Mouse (Mus musculus) ES-Bruce4 (cell line): ENCODE data around the gene Hipk4. TPM values are rescaled to one million over a fixed set of nuclear protein-coding genes. Genes with fewer than 3 reads are reported as not detected.

ENCODE experiments used
- H3K27ac ChIP-seq: 2 replicates; pipeline ENCODE4 v1.5.1; 2012; ENCODE audit warnings: low read length, inconsistent platforms; ENCODE audit not compliant: insufficient read depth
- H3K27me3 ChIP-seq: 2 replicates; pipeline ENCODE4 v1.6.1; 2012; ENCODE audit warnings: mild to moderate bottlenecking, low read length, inconsistent platforms; ENCODE audit not compliant: control insufficient read depth, poor library complexity, insufficient read depth, severe bottlenecking
- H3K36me3 ChIP-seq: 2 replicates; pipeline ENCODE4 v1.6.1; 2012; ENCODE audit warnings: inconsistent platforms, mild to moderate bottlenecking, low read length, moderate library complexity; ENCODE audit not compliant: control insufficient read depth, poor library complexity, insufficient read depth, severe bottlenecking
- H3K4me1 ChIP-seq: one replicate; pipeline ENCODE4 v1.8.1; 2011; ENCODE audit warnings: low read length; ENCODE audit not compliant: control insufficient read depth, insufficient read depth
- H3K4me3 ChIP-seq: 2 replicates; pipeline ENCODE4 v1.5.1; 2011; ENCODE audit warnings: low read depth, mild to moderate bottlenecking, low read length
- H3K9ac ChIP-seq: 2 replicates; pipeline ENCODE4 v1.6.1; 2012; ENCODE audit warnings: low read depth, mild to moderate bottlenecking, inconsistent platforms; ENCODE audit not compliant: poor library complexity, severe bottlenecking
- H3K9me3 ChIP-seq: replicated peaks from 2 replicates; pipeline ENCODE4 v1.6.1; 2012; ENCODE audit warnings: mild to moderate bottlenecking, low read length, inconsistent platforms; ENCODE audit not compliant: control insufficient read depth, poor library complexity, insufficient read depth, severe bottlenecking
- CTCF ChIP-seq: IDR thresholded peaks from one replicate; pipeline ENCODE4 v1.8.1; 2011; ENCODE audit warnings: low read depth, low read length
- EP300 ChIP-seq: IDR thresholded peaks from 2 replicates; pipeline ENCODE4 v1.6.1; 2011; ENCODE audit warnings: low read depth, low read length; ENCODE audit not compliant: insufficient read depth
- POLR2A ChIP-seq: IDR thresholded peaks from one replicate; pipeline ENCODE4 v1.8.1; 2011; ENCODE audit warnings: low read length; ENCODE audit not compliant: insufficient read depth
- polyA plus RNA-seq: library from polyadenylated mRNA; stranded (reverse); fragments of >200 nt; gene quantifications from 2 replicates; pipeline ENCODE4 v1.2.4, GENCODE M21; 2011; ENCODE audit warnings: low read depth; ENCODE audit not compliant: missing spikeins, insufficient read depth, insufficient read length

The Hipk4 gene
- polyA plus RNA-seq, 1 experiment, result 1.5 TPM

GRCm38 (mm10) chr7:27540935-27541334, 17.9 kb downstream of the Hipk4 start:
- TF ChIP-seq CTCF (no peak), POLR2A (no peak), EP300 (no peak)
- Histone ChIP-seq H3K27ac (no peak overlapping the region), H3K4me3 (no peak overlapping the region), H3K4me1 (no peaks in the 10 kb centered on the region), H3K9ac (no peak overlapping the region), H3K27me3 (no peaks in the 10 kb centered on the region), H3K36me3 (peaks cover 3% of the 10 kb centered on the region), H3K9me3 (no peaks in the 10 kb centered on the region)

DNA sequence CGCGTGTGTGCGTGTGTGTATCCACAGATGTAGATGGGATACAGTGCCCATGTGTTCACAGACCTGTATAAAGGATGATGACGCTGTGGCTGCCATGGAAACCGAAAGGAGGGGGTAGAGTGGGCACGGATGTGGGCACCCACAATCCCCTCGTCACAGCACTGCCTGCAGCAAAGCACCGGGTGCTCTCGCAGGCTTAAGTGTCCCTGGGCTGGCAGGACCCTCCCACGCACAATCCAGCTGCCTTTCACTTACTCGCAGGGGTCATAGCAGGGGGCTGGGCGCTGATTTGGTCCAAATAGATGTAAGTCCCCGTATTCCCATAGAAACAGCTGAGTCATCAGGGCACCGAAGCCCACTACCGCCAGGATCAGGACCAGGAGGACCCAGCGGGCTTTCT, 18.4 kb downstream of the Hipk4 start:
- Histone ChIP-seq H3K4me3 (no peak overlapping the region; the same call in 1 of the 2 replicates), H3K9me3 (no peaks in the 10 kb centered on the region), H3K36me3 (no peaks in the 10 kb centered on the region; the same call in 1 of the 2 replicates), H3K27ac (no peak overlapping the region), H3K4me1 (no peaks in the 10 kb centered on the region), H3K27me3 (no peaks in the 10 kb centered on the region), H3K9ac (peak overlapping the region; percentile 40; the same call in 1 of the 2 replicates)
- TF ChIP-seq EP300, result no peak
- TF ChIP-seq POLR2A, result no peak
- no peak for TF ChIP-seq CTCF

- TF ChIP-seq POLR2A (no peak), CTCF (no peak), EP300 (no peak)
- no peaks in the 10 kb centered on the region; the same call in 1 of the 2 replicates for H3K36me3 ChIP-seq
- no peak overlapping the region for H3K27ac ChIP-seq
- no peaks in the 10 kb centered on the region for H3K9me3 ChIP-seq
- H3K9ac ChIP-seq, result peak overlapping the region; percentile 40
- H3K4me1 ChIP-seq, result no peaks in the 10 kb centered on the region
- H3K4me3 ChIP-seq, result peak overlapping the region; percentile 58
- H3K27me3 ChIP-seq, result no peaks in the 10 kb centered on the region
Observed at GRCm38 (mm10) chr7:27541922-27542321, 18.9 kb downstream of the Hipk4 start.

DNA sequence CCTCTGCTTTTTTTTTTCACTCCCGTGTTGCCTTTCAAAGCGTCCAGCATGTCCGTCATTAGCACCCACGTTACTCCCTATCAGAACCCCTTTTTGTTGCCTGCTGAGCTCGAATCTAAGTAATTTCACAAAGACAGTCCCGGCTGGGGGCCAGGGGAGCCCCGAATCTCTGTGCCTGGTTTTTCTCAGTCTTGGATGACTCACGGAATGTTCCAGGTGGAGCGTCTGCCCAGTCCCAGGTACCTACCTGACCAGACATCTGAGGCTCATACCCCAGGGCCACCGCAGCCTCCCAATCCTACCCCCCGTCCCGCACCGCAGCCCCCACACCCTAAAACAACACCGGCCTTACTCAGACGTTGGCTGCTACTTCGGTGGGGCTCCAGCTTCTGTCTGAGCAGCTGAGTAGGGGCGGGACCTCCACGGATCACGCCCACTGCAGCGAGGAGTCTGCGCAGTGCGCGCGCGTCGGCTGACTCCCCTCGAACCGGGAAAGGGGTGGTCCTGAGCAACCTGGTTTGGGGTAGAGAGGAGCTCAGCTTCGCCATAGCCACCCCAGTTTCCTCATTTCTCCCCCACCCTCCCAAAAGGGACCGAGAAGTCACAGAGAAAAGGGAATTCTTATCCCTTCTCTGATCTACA, 19.4 kb downstream of the Hipk4 start:
- H3K27ac ChIP-seq, result no peak overlapping the region

DNA sequence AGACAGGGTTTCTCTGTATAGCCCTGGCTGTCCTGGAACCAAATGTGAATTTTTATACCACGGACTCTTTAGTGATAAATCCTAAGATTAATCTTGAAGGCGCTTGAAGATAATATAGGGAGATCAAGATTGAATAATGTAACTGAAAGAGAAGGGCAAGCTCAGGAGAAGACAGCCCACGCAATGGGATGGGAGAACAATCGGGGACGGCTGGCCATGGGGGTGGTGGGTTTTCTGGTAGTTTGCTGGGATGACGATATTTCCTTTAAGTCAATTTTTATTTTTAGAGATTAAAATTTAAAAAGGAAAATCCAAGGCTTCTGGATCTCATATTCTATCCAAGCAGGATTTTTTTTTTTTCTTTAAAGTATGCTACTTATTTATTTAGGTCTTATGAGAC, 20.0 kb downstream of the Hipk4 start:
- H3K9me3 ChIP-seq, result no peaks in the 10 kb centered on the region
- no peaks in the 10 kb centered on the region for H3K27me3 ChIP-seq
- no peak overlapping the region for H3K4me3 ChIP-seq
- peak overlapping the region; percentile 40 for H3K9ac ChIP-seq
- H3K27ac ChIP-seq, result no peak overlapping the region
- H3K36me3 ChIP-seq, result no peaks in the 10 kb centered on the region; the same call in 1 of the 2 replicates
- H3K4me1 ChIP-seq, result no peaks in the 10 kb centered on the region
- TF ChIP-seq EP300, result no peak
- no peak for TF ChIP-seq POLR2A
- no peak for TF ChIP-seq CTCF

More for the DNA sequence above, 19.4 kb downstream of the Hipk4 start:
- no peaks in the 10 kb centered on the region; the same call in 1 of the 2 replicates for H3K36me3 ChIP-seq
- peak overlapping the region; percentile 40 for H3K9ac ChIP-seq
- no peaks in the 10 kb centered on the region for H3K27me3 ChIP-seq
- TF ChIP-seq CTCF, result no peak
- TF ChIP-seq EP300, result no peak
- TF ChIP-seq POLR2A, result peak; percentile 86
- no peaks in the 10 kb centered on the region for H3K9me3 ChIP-seq
- peak overlapping the region; percentile 58 for H3K4me3 ChIP-seq
- H3K4me1 ChIP-seq, result no peaks in the 10 kb centered on the region

GRCm38 (mm10) chr7:27543851-27544250, 20.8 kb downstream of the Hipk4 start:
- no peak overlapping the region for H3K4me3 ChIP-seq
- H3K9me3 ChIP-seq, result no peaks in the 10 kb centered on the region
- no peak overlapping the region for H3K9ac ChIP-seq
- no peaks in the 10 kb centered on the region for H3K27me3 ChIP-seq
- TF ChIP-seq CTCF (no peak), EP300 (no peak), POLR2A (no peak)
- H3K27ac ChIP-seq, result no peak overlapping the region
- H3K36me3 ChIP-seq, result no peaks in the 10 kb centered on the region; the same call in 1 of the 2 replicates
- H3K4me1 ChIP-seq, result no peaks in the 10 kb centered on the region
